Comparison of ENCODE assay signal across 7 mouse cellular contexts in genomic region chr2:27858348-27858903, GRCm38 (mm10). TPM values are rescaled to one million over a fixed set of nuclear protein-coding genes. Genes with fewer than 3 reads are reported as not detected.
A peak's percentile ranks its signal among the peaks of the same experiment; 100 is the strongest.
DNase-seq lines count a peak whose midpoint lies in the region; ATAC-seq lines count a peak whose summit lies in the region.

No protein-coding gene starts in this region.

- H3K9ac ChIP-seq in heart, embryonic 12.5 days = peak overlapping the region; percentile 30; the same call in 1 of the 2 replicates
- peak overlapping the region; percentile 51 for H3K9ac ChIP-seq in limb, embryonic 13.5 days
- H3K9ac ChIP-seq in stomach, embryonic 14.5 days (replicated peaks; ENCODE audit: low read depth, low read length) = no peak overlapping the region

- H3K9me3 ChIP-seq in heart, embryonic 12.5 days (replicated peaks) = no peaks in the 10 kb centered on the region
- no peaks in the 10 kb centered on the region for H3K9me3 ChIP-seq in limb, embryonic 13.5 days
- H3K9me3 ChIP-seq in stomach, embryonic 14.5 days (ENCODE audit: control insufficient read depth, low read depth, low read length) = no peaks in the 10 kb centered on the region

- peak overlapping the region; percentile 69 for H3K27ac ChIP-seq in heart, embryonic 12.5 days (ENCODE audit: poor library complexity, severe bottlenecking)
- peak overlapping the region; percentile 74 for H3K27ac ChIP-seq in limb, embryonic 13.5 days
- H3K27ac ChIP-seq in stomach, embryonic 14.5 days (ENCODE audit: low read length) = peak overlapping the region; percentile 86

- H3K4me2 ChIP-seq in heart, embryonic 12.5 days = peak overlapping the region; percentile 42
- H3K4me2 ChIP-seq in limb, embryonic 13.5 days (replicated peaks) = peak overlapping the region; percentile 27
- no peak overlapping the region for H3K4me2 ChIP-seq in stomach, embryonic 14.5 days (replicated peaks; ENCODE audit: low read depth, low read length)

- no peak overlapping the region for H3K4me3 ChIP-seq in heart, embryonic 12.5 days
- no peak overlapping the region for H3K4me3 ChIP-seq in limb, embryonic 13.5 days
- H3K4me3 ChIP-seq in stomach, embryonic 14.5 days (ENCODE audit: low read depth, low read length) = no peak overlapping the region

- WGBS in heart, embryonic 12.5 days = 12% methylated on average over 9 of the region's 9 CpGs
- WGBS in limb, embryonic 13.5 days = 36% methylated on average over 9 of the region's 9 CpGs
- WGBS in stomach, embryonic 14.5 days = 35% methylated on average over 9 of the region's 9 CpGs

- no peaks in the 10 kb centered on the region for H3K36me3 ChIP-seq in heart, embryonic 12.5 days
- no peaks in the 10 kb centered on the region for H3K36me3 ChIP-seq in limb, embryonic 13.5 days
- no peaks in the 10 kb centered on the region for H3K36me3 ChIP-seq in stomach, embryonic 14.5 days (ENCODE audit: control insufficient read depth, insufficient read depth, low read length)

- ATAC-seq in heart, embryonic 12.5 days (ENCODE audit: insufficient number of reproducible peaks, low FRiP score) = peak; percentile 60
- peak; percentile 71 for ATAC-seq in limb, embryonic 13.5 days (ENCODE audit: low FRiP score, low read depth)
- ATAC-seq in stomach, embryonic 14.5 days (ENCODE audit: insufficient number of reproducible peaks, insufficient read depth, low FRiP score, low read depth) = peak; percentile 82; the same call in 1 of the 2 replicates

- H3K4me1 ChIP-seq in heart, embryonic 12.5 days (replicated peaks) = peaks cover 45% of the 10 kb centered on the region
- H3K4me1 ChIP-seq in limb, embryonic 13.5 days = peaks cover 40% of the 10 kb centered on the region
- peaks cover 13% of the 10 kb centered on the region for H3K4me1 ChIP-seq in stomach, embryonic 14.5 days (ENCODE audit: control insufficient read depth, insufficient read depth, low read length)

- DNase-seq in adrenal gland, adult (ENCODE audit: inconsistent age in 2 of 2, low spot score in 1 of 2) = peak; percentile 71 to 89
- DNase-seq in embryo, embryonic 10 days (ENCODE audit: low spot score) = peak; percentile 71
- DNase-seq in layer of hippocampus, adult 8-10 months (ENCODE audit: low spot score in 2 of 2) = no peak
- DNase-seq in layer of hippocampus, postnatal 36 days = no peak

- 0 out of 2 replicates have a peak, but pooled peaks cover 4% of the 10 kb centered on the region for H3K27me3 ChIP-seq in heart, embryonic 12.5 days (replicated peaks)
- H3K27me3 ChIP-seq in limb, embryonic 13.5 days = no peaks in the 10 kb centered on the region
- H3K27me3 ChIP-seq in stomach, embryonic 14.5 days (ENCODE audit: control insufficient read depth, insufficient read depth, low read length) = no peaks in the 10 kb centered on the region

RNA-seq across cellular contexts. Expression of gene Col5a1, which starts 27.8 kb away (rescaled TPM):
- polyA plus RNA-seq in heart, embryonic 12.5 days (2016; fragmentation: Nextera tagmentation; extraction: Ambion mirVana) = 53.3 and 54.7 TPM in 2 replicates
- 128 and 133 TPM in 2 replicates for polyA plus RNA-seq in limb, embryonic 13.5 days (2015; fragmentation: Nextera tagmentation; extraction: Ambion mirVana)
- 160 and 167 TPM in 2 replicates for polyA plus RNA-seq in stomach, embryonic 14.5 days (2014; fragmentation: Nextera tagmentation; extraction: Ambion mirVana)
- 1 to 10 TPM; 5.5 to 7.7 (median 5.8) TPM for total RNA-seq in layer of hippocampus, adult 8-10 months (2022)
- 1 to 10 TPM; 3.6 to 3.9 TPM for total RNA-seq in layer of hippocampus, postnatal 36 days (2021)

Comparison
In these comparisons a context has a peak if more than half of its experiments do, and no peak if none do; other contexts are left out.
1. DNase-seq: peak in adrenal gland, adult (2 of 2) and embryo, embryonic 10 days (single experiment); none in layer of hippocampus, adult 8-10 months (0 of 2) and layer of hippocampus, postnatal 36 days (0 of 2).
2. Peak in every context shown above with its lines, with median percentiles within 50 percentile points of each other: ATAC-seq and H3K27ac ChIP-seq.